Mouse (Mus musculus): Measurements from ENCODE around the gene Cdk12. TPM values are rescaled to one million over a fixed set of nuclear protein-coding genes. Genes with fewer than 3 reads are reported as not detected.

The Cdk12 gene
- polyA plus RNA-seq (2012; rRNA removed; ENCODE audit: low replicate concordance): 12.6 and 17.2 TPM in 2 replicates

DNA sequence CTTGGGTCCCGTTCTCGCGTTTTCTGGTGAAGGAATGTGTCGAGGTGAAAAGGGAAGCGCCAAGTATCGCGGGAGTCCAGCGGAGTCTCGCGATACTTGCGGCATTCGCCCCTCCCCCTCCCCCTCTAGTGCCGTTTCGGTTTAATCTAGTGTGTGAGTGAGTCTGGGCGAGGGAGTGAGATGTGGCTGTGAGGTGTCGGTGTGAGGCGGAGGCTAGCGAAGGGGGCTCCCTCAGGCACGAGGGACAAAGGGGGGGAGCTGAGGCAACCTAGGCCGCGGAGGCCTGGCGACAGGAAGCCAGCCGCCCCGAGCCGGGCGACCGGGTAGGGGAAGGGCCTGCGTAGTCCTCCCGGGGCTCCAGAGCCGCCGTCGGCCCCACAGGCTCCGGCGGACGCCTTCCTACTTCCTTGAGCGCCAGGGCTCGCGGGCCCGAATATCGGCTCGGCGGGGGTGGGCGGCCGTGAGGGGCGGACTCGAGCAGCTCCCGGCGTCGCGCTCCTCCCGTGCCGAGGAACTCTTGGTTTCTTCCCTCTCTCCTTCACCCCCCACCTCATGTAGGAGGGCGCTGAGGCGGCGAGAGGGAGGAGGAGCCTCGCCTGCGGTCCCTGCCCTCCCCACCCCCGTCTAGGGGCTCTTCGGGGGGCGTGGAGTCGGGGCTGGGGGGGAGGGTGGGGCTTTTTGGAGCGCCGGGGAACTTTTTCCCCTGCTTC, at the start of gene Cdk12:
Gene Cdk12, plus strand, starts transcription at position 419 of the 710 bp plus-strand sequence.

GRCm38 (mm10) chr11:98192901-98193805, 9.7 kb upstream of the Cdk12 start, which contains the start of gene Med1:
Gene Med1, minus strand, starts transcription at chr11:98193293.

Other genes with a start within 250 kb of the Cdk12 start
- 5.7 TPM in 2 replicates for gene Plxdc1, start 216.6 kb upstream of the Cdk12 start, polyA plus RNA-seq (2012; rRNA removed; ENCODE audit: low replicate concordance)
- gene Arl5c, start 206.9 kb upstream of the Cdk12 start, polyA plus RNA-seq (2012; rRNA removed; ENCODE audit: low replicate concordance): 11.4 and 12.9 TPM in 2 replicates
- 17.6 and 54.6 TPM in 2 replicates for gene Cacnb1, start 180.0 kb upstream of the Cdk12 start, polyA plus RNA-seq (2012; rRNA removed; ENCODE audit: low replicate concordance)
- 426 and 586 TPM in 2 replicates for gene Rpl19, start 176.3 kb upstream of the Cdk12 start, polyA plus RNA-seq (2012; rRNA removed; ENCODE audit: low replicate concordance)
- gene Stac2, start 149.6 kb upstream of the Cdk12 start, polyA plus RNA-seq (2012; rRNA removed; ENCODE audit: low replicate concordance): 4.1 and 6.6 TPM in 2 replicates
- 26.5 and 27.7 TPM in 2 replicates for gene Fbxl20, start 52.7 kb upstream of the Cdk12 start, polyA plus RNA-seq (2012; rRNA removed; ENCODE audit: low replicate concordance)
- gene Med1, start 9.8 kb upstream of the Cdk12 start, polyA plus RNA-seq (2012; rRNA removed; ENCODE audit: low replicate concordance): 9.8 and 16.1 TPM in 2 replicates
- gene Neurod2, start 126.6 kb downstream of the Cdk12 start, polyA plus RNA-seq (2012; rRNA removed; ENCODE audit: low replicate concordance): not detected in 2 replicates
- 1.8 and 2.0 TPM in 2 replicates for gene Ppp1r1b, start 145.3 kb downstream of the Cdk12 start, polyA plus RNA-seq (2012; rRNA removed; ENCODE audit: low replicate concordance)
- 88.0 and 123 TPM in 2 replicates for gene Stard3, start 155.3 kb downstream of the Cdk12 start, polyA plus RNA-seq (2012; rRNA removed; ENCODE audit: low replicate concordance)
- 0.53 and 504 TPM in 2 replicates for gene Tcap, start 180.8 kb downstream of the Cdk12 start, polyA plus RNA-seq (2012; rRNA removed; ENCODE audit: low replicate concordance)
- gene Pnmt, start 183.4 kb downstream of the Cdk12 start, polyA plus RNA-seq (2012; rRNA removed; ENCODE audit: low replicate concordance): 0.20 TPM in 1 of 2 replicates, not detected in the other
- 21.3 and 24.6 TPM in 2 replicates for gene Pgap3, start 197.4 kb downstream of the Cdk12 start, polyA plus RNA-seq (2012; rRNA removed; ENCODE audit: low replicate concordance)
- 22.4 and 29.5 TPM in 2 replicates for gene Erbb2, start 209.4 kb downstream of the Cdk12 start, polyA plus RNA-seq (2012; rRNA removed; ENCODE audit: low replicate concordance)
- 48.3 and 68.1 TPM in 2 replicates for gene Mien1, start 235.9 kb downstream of the Cdk12 start, polyA plus RNA-seq (2012; rRNA removed; ENCODE audit: low replicate concordance)
- gene Grb7, start 243.3 kb downstream of the Cdk12 start, polyA plus RNA-seq (2012; rRNA removed; ENCODE audit: low replicate concordance): 29.3 and 38.8 TPM in 2 replicates